Mouse (Mus musculus) embryonic facial prominence, embryonic 14.5 days (tissue): ENCODE data around the gene Lzts2. TPM values are rescaled to one million over a fixed set of nuclear protein-coding genes. Genes with fewer than 3 reads are reported as not detected.
A peak's percentile ranks its signal among the peaks of the same experiment; 100 is the strongest.

Source experiments
- ATAC-seq: fragments of 200-750 bp; cut with Nextera tagmentation; 2 replicates; pipeline ENCODE4 v1.8.0; 2017; ENCODE audit warnings: low read depth, moderate number of reproducible peaks, moderate TSS enrichment
- DNase-seq: peaks from one replicate; pipeline ENCODE4 v3.0.0-alpha.2; 2015; ENCODE audit warnings: low spot score
- H3K27ac ChIP-seq: fragments of 300-500 bp; sonication (generic); replicated peaks from 2 replicates; pipeline ENCODE4 v1.5.1; 2014; ENCODE audit warnings: low read depth, mild to moderate bottlenecking, low read length, moderate library complexity
- H3K27me3 ChIP-seq: fragments of 300-500 bp; sonication (generic); replicated peaks from 2 replicates; pipeline ENCODE4 v1.6.1; 2014; ENCODE audit warnings: low read length; ENCODE audit not compliant: control insufficient read depth, insufficient read depth
- H3K36me3 ChIP-seq: fragments of 300-500 bp; sonication (generic); 2 replicates; pipeline ENCODE4 v1.6.1; 2014; ENCODE audit warnings: low read length, mixed read lengths; ENCODE audit not compliant: control insufficient read depth, insufficient read depth
- H3K4me1 ChIP-seq: fragments of 300-500 bp; sonication (generic); 2 replicates; pipeline ENCODE4 v1.6.1; 2014; ENCODE audit warnings: antibody characterized with exemption, low read length; ENCODE audit not compliant: control insufficient read depth, insufficient read depth
- H3K4me2 ChIP-seq: fragments of 300-500 bp; sonication (generic); 2 replicates; pipeline ENCODE4 v1.6.1; 2014; ENCODE audit warnings: low read depth, mild to moderate bottlenecking, low read length, moderate library complexity, mixed read lengths
- H3K4me3 ChIP-seq: fragments of 300-500 bp; sonication (generic); 2 replicates; pipeline ENCODE4 v1.5.1; 2014; ENCODE audit warnings: low read depth, mild to moderate bottlenecking, low read length
- H3K9ac ChIP-seq: fragments of 300-500 bp; sonication (generic); 2 replicates; pipeline ENCODE4 v1.6.1; 2014; ENCODE audit warnings: low read depth, mild to moderate bottlenecking, low read length, moderate library complexity, mixed read lengths
- H3K9me3 ChIP-seq: fragments of 300-500 bp; sonication (generic); 2 replicates; pipeline ENCODE4 v1.6.1; 2016; ENCODE audit warnings: low read length; ENCODE audit not compliant: control insufficient read depth
- WGBS: fragments of 180-500 bp; shearing (Covaris S2); extraction: QIAGEN DNeasy Blood & Tissue Kit; methylation state at CpG from one replicate; pipeline ENCODE4 v1.1.7; 2014; 5-methylcytosine and 5-hydroxymethylcytosine counted together
- polyA plus RNA-seq: library from polyadenylated mRNA; unstranded; fragments of >200 nt; fragmentation: Nextera tagmentation; extraction: Ambion mirVana; gene quantifications from 2 replicates; pipeline ENCODE4 v1.2.1, GENCODE M21; 2014

Lzts2 gene
- polyA plus RNA-seq, 1 experiment from 2014 or later: 51.2 TPM

GRCm38 (mm10) chr19:45047417-45047934 lies 33.3 kb downstream of the Lzts2 start, which contains the start of gene Sfxn3:
Gene Sfxn3 (plus strand): TSS chr19:45047503.
- Histone ChIP-seq H3K4me3 (peak within 1 kb of the TSS; percentile 51), H3K4me2 (peak within 1 kb of the TSS; percentile 79), H3K27ac (peak within 1 kb of the TSS; percentile 94), H3K36me3 (peaks cover 26% of the 10 kb centered on the region), H3K9me3 (no peaks in the 10 kb centered on the region), H3K9ac (peak within 1 kb of the TSS; percentile 70), H3K4me1 (peaks cover 20% of the 10 kb centered on the region), H3K27me3 (peaks cover 7% of the 10 kb centered on the region; the same call in 1 of the 2 replicates)
- WGBS: 0% methylated on average over 24 of the region's 26 CpGs
- peak; percentile 93 for DNase-seq
- peak; percentile 84 for ATAC-seq

DNA sequence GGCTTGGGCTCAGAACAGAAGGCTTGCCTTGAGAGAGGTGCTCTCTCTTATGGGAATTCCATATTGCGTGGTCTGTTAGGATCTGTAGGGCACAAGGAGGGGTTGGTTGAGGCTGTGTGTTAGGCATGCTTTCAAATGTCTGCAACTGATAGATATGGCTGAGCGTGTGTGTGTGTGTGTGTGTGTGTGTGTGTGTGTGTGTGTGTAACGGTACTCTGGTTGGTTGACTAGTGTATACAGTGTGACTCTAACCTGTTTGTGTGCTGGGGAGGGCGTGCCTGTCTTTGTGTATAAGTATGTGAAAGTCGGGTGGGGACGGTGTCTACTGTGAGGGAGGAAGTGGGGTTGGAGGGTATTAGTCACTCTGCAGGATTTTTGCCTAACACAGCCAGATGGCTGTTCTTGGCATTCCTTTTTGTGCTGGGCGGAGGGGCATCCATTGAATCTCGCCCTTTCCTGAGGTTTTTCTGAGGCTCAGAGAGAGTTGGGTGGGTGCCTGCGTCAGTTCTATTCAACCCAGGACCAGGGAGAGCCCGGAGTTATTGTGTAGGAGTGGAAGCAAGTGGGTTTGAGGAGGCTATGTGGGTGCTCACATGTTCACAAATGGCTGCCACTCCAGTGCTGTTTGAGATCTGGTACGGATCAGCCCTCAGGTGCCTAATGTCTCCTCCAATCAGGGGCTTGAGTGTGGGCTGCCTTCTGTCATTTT lies 33.9 kb downstream of the Lzts2 start:
- ATAC-seq: peak; percentile 65
- Histone ChIP-seq H3K27me3 (peaks cover 7% of the 10 kb centered on the region; the same call in 1 of the 2 replicates), H3K27ac (peak overlapping the region; percentile 94), H3K9ac (peak overlapping the region; percentile 70), H3K4me3 (peak overlapping the region; percentile 51), H3K36me3 (peaks cover 33% of the 10 kb centered on the region), H3K9me3 (no peaks in the 10 kb centered on the region), H3K4me2 (peak overlapping the region; percentile 79), H3K4me1 (peaks cover 20% of the 10 kb centered on the region)
- DNase-seq: peak; percentile 83
- 29% methylated on average over 11 of the region's 11 CpGs for WGBS

DNA sequence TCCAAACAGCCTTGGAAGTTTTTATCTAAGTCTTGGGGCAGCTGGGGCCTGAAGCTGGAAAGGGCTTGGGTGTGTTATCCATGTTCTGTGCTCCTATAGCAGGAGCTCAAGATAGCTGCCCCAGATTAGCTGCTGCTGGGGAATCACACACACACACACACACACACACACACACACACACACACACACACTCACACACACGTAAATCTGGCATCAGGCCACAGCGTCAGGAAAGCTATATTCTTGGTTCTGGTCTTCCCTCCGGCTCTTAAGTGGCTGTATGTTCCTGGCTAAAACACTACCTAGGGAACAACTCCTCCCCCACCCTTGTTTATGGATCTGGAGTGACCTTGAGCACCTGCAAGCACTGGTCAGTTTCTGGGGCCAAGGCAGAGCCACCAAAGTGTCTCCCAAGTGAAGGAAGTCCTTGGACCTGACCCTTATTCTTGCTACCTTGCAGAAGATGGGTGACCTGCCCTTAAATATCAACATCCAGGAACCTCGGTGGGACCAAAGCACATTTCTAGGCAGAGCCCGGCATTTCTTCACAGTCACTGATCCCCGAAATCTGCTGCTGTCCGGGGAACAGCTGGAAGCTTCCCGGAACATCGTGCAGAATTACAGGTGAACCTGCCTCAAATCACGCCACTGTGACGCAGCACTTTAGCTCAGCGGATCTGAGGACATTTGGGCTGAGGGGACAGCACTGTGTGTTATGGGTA lies 34.6 kb downstream of the Lzts2 start:
- WGBS: 80% methylated on average over 12 of the region's 12 CpGs
- peak overlapping the region; percentile 79 for H3K4me2 ChIP-seq
- peaks cover 20% of the 10 kb centered on the region for H3K4me1 ChIP-seq
- DNase-seq: no peak
- H3K4me3 ChIP-seq: peak overlapping the region; percentile 51
- H3K27me3 ChIP-seq: peaks cover 7% of the 10 kb centered on the region; the same call in 1 of the 2 replicates
- peaks cover 40% of the 10 kb centered on the region for H3K36me3 ChIP-seq
- ATAC-seq: no peak
- H3K9ac ChIP-seq: peak overlapping the region; percentile 70
- peak overlapping the region; percentile 94 for H3K27ac ChIP-seq
- H3K9me3 ChIP-seq: no peaks in the 10 kb centered on the region

GRCm38 (mm10) chr19:45049523-45049922 lies 35.3 kb downstream of the Lzts2 start:
- no peak for ATAC-seq
- Histone ChIP-seq H3K4me3 (no peak overlapping the region), H3K9me3 (no peaks in the 10 kb centered on the region), H3K27ac (no peak overlapping the region), H3K9ac (no peak overlapping the region), H3K4me1 (peaks cover 20% of the 10 kb centered on the region), H3K4me2 (no peak overlapping the region), H3K36me3 (peaks cover 43% of the 10 kb centered on the region), H3K27me3 (peaks cover 7% of the 10 kb centered on the region; the same call in 1 of the 2 replicates)
- no peak for DNase-seq
- WGBS: 74% methylated on average over 9 of the region's 9 CpGs

DNA sequence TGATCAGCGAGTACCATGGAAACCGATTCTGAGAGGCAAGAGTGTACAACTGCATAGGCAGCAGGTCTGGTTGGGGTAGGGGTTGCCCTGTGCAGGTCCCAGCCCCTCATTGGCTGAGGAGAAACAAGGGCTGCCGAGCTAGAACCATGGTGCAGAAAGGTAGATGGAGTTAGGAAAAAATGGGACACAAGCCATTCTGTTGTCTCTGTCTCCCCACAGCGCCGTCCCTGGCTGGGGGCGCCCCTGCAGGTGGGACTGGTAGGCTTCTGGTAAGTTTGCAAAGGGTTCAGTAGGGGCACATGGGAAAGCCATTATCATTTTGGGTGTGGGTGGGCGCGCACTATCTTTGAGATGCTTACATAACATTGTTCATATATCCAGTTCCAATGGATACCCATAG lies 39.2 kb downstream of the Lzts2 start:
- Histone ChIP-seq H3K4me2 (no peak overlapping the region), H3K9me3 (no peaks in the 10 kb centered on the region), H3K4me3 (no peak overlapping the region), H3K27ac (no peak overlapping the region), H3K9ac (no peak overlapping the region), H3K4me1 (peaks cover 23% of the 10 kb centered on the region), H3K27me3 (no peaks in the 10 kb centered on the region), H3K36me3 (peaks cover 43% of the 10 kb centered on the region)
- WGBS: 82% methylated on average over 8 of the region's 8 CpGs
- DNase-seq (no peak), ATAC-seq (no peak)

GRCm38 (mm10) chr19:45054892-45055690 lies 40.9 kb downstream of the Lzts2 start:
- H3K27me3 ChIP-seq: no peaks in the 10 kb centered on the region
- H3K4me2 ChIP-seq: no peak overlapping the region
- H3K9me3 ChIP-seq: no peaks in the 10 kb centered on the region
- no peak for DNase-seq
- ATAC-seq: no peak
- peaks cover 38% of the 10 kb centered on the region for H3K36me3 ChIP-seq
- H3K27ac ChIP-seq: peak overlapping the region; percentile 35; the same call in 1 of the 2 replicates
- no peak overlapping the region for H3K9ac ChIP-seq
- no peak overlapping the region for H3K4me3 ChIP-seq
- WGBS: 72% methylated on average over 6 of the region's 6 CpGs
- H3K4me1 ChIP-seq: peaks cover 13% of the 10 kb centered on the region

DNA sequence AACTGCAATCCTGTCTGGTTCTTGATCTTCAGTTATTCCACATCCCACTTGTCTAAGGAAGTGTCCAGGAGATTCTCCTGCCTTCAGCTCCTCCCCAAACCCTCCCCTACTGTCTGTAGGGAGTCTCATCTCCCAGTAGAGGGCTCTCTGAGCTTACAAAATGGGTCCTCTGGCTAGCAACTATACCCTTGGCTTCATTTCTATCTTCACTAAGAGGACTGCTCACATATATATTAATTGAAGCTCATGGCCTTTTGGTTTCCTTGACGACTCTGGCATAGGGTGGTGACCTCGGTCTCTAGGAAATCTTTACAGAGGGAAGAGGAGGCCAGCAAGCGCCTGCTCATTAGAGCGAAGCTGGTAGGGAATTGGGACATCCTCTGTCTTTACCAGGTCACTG lies 42.1 kb downstream of the Lzts2 start:
- no peaks in the 10 kb centered on the region for H3K27me3 ChIP-seq
- DNase-seq (peak; percentile 87), ATAC-seq (peak; percentile 16; the same call in 1 of the 2 replicates)
- no peak overlapping the region for H3K9ac ChIP-seq
- H3K27ac ChIP-seq: 0 out of 2 replicates have a peak overlapping the region, but pooled peaks have one; percentile 97
- H3K4me2 ChIP-seq: peak overlapping the region; percentile 77; the same call in 1 of the 2 replicates
- no peaks in the 10 kb centered on the region for H3K9me3 ChIP-seq
- H3K4me3 ChIP-seq: no peak overlapping the region
- H3K36me3 ChIP-seq: peaks cover 27% of the 10 kb centered on the region; the same call in 1 of the 2 replicates
- peaks cover 13% of the 10 kb centered on the region for H3K4me1 ChIP-seq
- WGBS: 47% methylated on average over 4 of the region's 4 CpGs
